Mouse (Mus musculus): Measurements from ENCODE around the gene Ppme1. TPM values are rescaled to one million over a fixed set of nuclear protein-coding genes. Genes with fewer than 3 reads are reported as not detected.
A peak's percentile ranks its signal among the peaks of the same experiment; 100 is the strongest.

Ppme1 gene
- polyA plus RNA-seq, 1 experiment from 2014 or later, result 79.1 TPM

- H3K27ac ChIP-seq, result peak overlapping the region; percentile 88
- no peaks in the 10 kb centered on the region for H3K9me3 ChIP-seq (replicated peaks)
- H3K36me3 ChIP-seq, result no peaks in the 10 kb centered on the region
- peaks cover 37% of the 10 kb centered on the region for H3K4me1 ChIP-seq
- H3K27me3 ChIP-seq (ENCODE audit: low read depth, poor library complexity, severe bottlenecking), result peaks cover 48% of the 10 kb centered on the region
- 19% methylated on average over 11 of the region's 11 CpGs for WGBS
- DNase-seq (ENCODE audit: low spot score), result peak; percentile 78
- H3K4me3 ChIP-seq, result peak overlapping the region; percentile 26
Measured at GRCm38 (mm10) chr7:100288622-100289021, 83.5 kb downstream of the Ppme1 start.

- peak; percentile 63 for DNase-seq (ENCODE audit: low spot score)
- peaks cover 37% of the 10 kb centered on the region for H3K4me1 ChIP-seq
- H3K9me3 ChIP-seq (replicated peaks), result no peaks in the 10 kb centered on the region
- H3K27me3 ChIP-seq (ENCODE audit: low read depth, poor library complexity, severe bottlenecking), result peaks cover 54% of the 10 kb centered on the region
- H3K36me3 ChIP-seq, result no peaks in the 10 kb centered on the region
- 49% methylated on average over 7 of the region's 7 CpGs for WGBS
- H3K27ac ChIP-seq, result peak overlapping the region; percentile 88
- H3K4me3 ChIP-seq, result peak overlapping the region; percentile 26
Measured at GRCm38 (mm10) chr7:100287748-100288578, 84.1 kb downstream of the Ppme1 start.

GRCm38 (mm10) chr7:100285383-100285782 lies 86.7 kb downstream of the Ppme1 start, which contains the start of gene P4ha3:
Gene P4ha3 (plus strand): TSS chr7:100285520.
- peak within 1 kb of the TSS; percentile 73 for H3K4me3 ChIP-seq
- peak; percentile 67 for DNase-seq (ENCODE audit: low spot score)
- H3K27ac ChIP-seq, result peak within 1 kb of the TSS; percentile 89
- H3K9me3 ChIP-seq (replicated peaks), result no peaks in the 10 kb centered on the region
- under 1% methylated on average over 52 of the region's 53 CpGs for WGBS
- H3K27me3 ChIP-seq (ENCODE audit: low read depth, poor library complexity, severe bottlenecking), result peaks cover 59% of the 10 kb centered on the region
- H3K4me1 ChIP-seq, result peaks cover 37% of the 10 kb centered on the region
- no peaks in the 10 kb centered on the region for H3K36me3 ChIP-seq

GRCm38 (mm10) chr7:100283298-100283697 lies 88.8 kb downstream of the Ppme1 start:
- Histone ChIP-seq H3K27me3 (ENCODE audit: low read depth, poor library complexity, severe bottlenecking) (peaks cover 49% of the 10 kb centered on the region), H3K4me3 (no peak overlapping the region), H3K36me3 (no peaks in the 10 kb centered on the region), H3K27ac (no peak overlapping the region), H3K9me3 (replicated peaks) (no peaks in the 10 kb centered on the region), H3K4me1 (peaks cover 24% of the 10 kb centered on the region)
- 37% methylated on average over 3 of the region's 3 CpGs for WGBS
- DNase-seq (ENCODE audit: low spot score), result no peak

DNA sequence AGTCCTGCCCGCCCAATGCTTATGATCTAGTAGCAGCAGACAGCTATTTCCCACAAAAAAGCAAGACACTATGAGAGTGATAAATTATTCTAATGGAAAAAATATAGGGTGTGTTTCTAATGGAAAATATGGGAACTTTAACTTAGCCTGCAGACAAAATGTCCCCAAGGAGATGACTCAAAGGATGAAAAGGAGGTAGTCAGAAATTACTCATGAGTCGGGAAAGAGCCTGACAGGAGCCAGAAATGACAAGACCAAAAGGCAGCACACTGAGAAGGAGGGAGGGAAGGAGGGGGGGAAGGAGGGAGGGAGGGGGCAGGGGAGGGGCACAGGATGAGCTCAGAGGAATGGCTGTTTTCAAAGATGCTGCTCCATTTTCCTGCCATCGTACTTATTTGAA lies 90.5 kb downstream of the Ppme1 start:
- Histone ChIP-seq H3K4me3 (no peak overlapping the region), H3K9me3 (replicated peaks) (no peaks in the 10 kb centered on the region), H3K27me3 (ENCODE audit: low read depth, poor library complexity, severe bottlenecking) (peaks cover 41% of the 10 kb centered on the region), H3K36me3 (no peaks in the 10 kb centered on the region), H3K27ac (no peak overlapping the region), H3K4me1 (peaks cover 11% of the 10 kb centered on the region; the same call in 1 of the 2 replicates)
- DNase-seq (ENCODE audit: low spot score), result no peak
- WGBS, result 63% methylated on average over 3 of the region's 3 CpGs

GRCm38 (mm10) chr7:100279803-100280202 lies 92.3 kb downstream of the Ppme1 start:
- Histone ChIP-seq H3K27ac (no peak overlapping the region), H3K9me3 (replicated peaks) (no peaks in the 10 kb centered on the region), H3K4me3 (no peak overlapping the region), H3K4me1 (no peaks in the 10 kb centered on the region), H3K36me3 (no peaks in the 10 kb centered on the region), H3K27me3 (ENCODE audit: low read depth, poor library complexity, severe bottlenecking) (peaks cover 23% of the 10 kb centered on the region)
- DNase-seq (ENCODE audit: low spot score), result no peak
- 0% methylated on average over 1 of the region's 1 CpGs for WGBS

Other genes with a start within 250 kb of the Ppme1 start
- gene Lipt2, start 213.0 kb downstream of the Ppme1 start, polyA plus RNA-seq (2016; fragmentation: Nextera tagmentation; extraction: Ambion mirVana), result 28.5 and 29.2 TPM in 2 replicates
- gene Kcne3, start 195.8 kb downstream of the Ppme1 start, polyA plus RNA-seq (2016; fragmentation: Nextera tagmentation; extraction: Ambion mirVana), result 18.0 and 19.4 TPM in 2 replicates
- gene Pgm2l1, start 144.9 kb downstream of the Ppme1 start, polyA plus RNA-seq (2016; fragmentation: Nextera tagmentation; extraction: Ambion mirVana), result 1.9 and 3.3 TPM in 2 replicates
- 1.1 and 2.4 TPM in 2 replicates for gene P4ha3, start 86.8 kb downstream of the Ppme1 start, polyA plus RNA-seq (2016; fragmentation: Nextera tagmentation; extraction: Ambion mirVana)
- 31.2 and 40.3 TPM in 2 replicates for gene C2cd3, start 74 bp downstream of the Ppme1 start, polyA plus RNA-seq (2016; fragmentation: Nextera tagmentation; extraction: Ambion mirVana)
- gene Ucp3, start 100.7 kb upstream of the Ppme1 start, polyA plus RNA-seq (2016; fragmentation: Nextera tagmentation; extraction: Ambion mirVana), result not detected in 2 replicates
- 98.8 and 126 TPM in 2 replicates for gene Ucp2, start 121.0 kb upstream of the Ppme1 start, polyA plus RNA-seq (2016; fragmentation: Nextera tagmentation; extraction: Ambion mirVana)
- gene Dnajb13, start 142.7 kb upstream of the Ppme1 start, polyA plus RNA-seq (2016; fragmentation: Nextera tagmentation; extraction: Ambion mirVana), result 0.13 and 0.24 TPM in 2 replicates
- 19.3 and 21.3 TPM in 2 replicates for gene Coa4, start 164.8 kb upstream of the Ppme1 start, polyA plus RNA-seq (2016; fragmentation: Nextera tagmentation; extraction: Ambion mirVana)
- gene Rab6a, start 235.1 kb upstream of the Ppme1 start, polyA plus RNA-seq (2016; fragmentation: Nextera tagmentation; extraction: Ambion mirVana), result 81.9 and 92.3 TPM in 2 replicates
- gene Mrpl48, start 236.0 kb upstream of the Ppme1 start, polyA plus RNA-seq (2016; fragmentation: Nextera tagmentation; extraction: Ambion mirVana), result 57.3 and 59.5 TPM in 2 replicates

Measured in limb, embryonic 10.5 days (tissue).